Mouse (Mus musculus): Measurements from ENCODE around the gene Ciita.

DNA sequence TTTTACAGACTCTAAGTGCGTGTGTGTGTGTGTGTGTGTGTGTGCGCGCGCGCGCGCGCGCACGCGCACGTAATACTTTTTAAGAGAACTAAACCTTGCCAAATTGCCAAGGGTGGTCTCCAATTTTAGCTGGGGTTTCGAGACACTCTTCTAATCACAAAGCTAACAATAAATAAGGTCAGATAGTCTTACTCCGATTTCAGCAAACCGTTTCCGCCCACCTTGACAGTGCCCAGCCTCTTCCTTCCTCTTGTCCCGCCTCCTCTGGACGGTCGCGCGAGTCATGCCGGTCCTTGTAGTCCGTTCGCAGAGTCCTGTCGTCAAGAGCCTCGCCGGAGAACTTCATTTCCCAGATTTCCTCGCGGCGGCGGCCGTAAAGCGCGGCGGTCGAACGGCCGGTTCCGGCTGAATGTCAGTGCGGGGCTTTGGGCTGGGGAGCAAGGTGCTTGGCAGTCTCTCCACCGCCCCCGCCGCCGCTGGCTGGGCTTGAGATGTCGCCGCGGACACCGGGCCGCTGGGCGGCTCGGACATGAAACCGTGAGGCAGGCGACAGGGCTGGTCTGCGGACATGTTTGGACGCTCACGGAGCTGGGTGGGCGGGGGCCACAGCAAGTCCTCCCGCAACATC is 65.2 kb downstream of the Ciita start, which contains the start of gene Clec16a:
- no peak for TF ChIP-seq CTCF (IDR thresholded peaks at IDR 0.05)
- no peak for TF ChIP-seq EP300 (IDR thresholded peaks at IDR 0.05)
